Mouse (Mus musculus): ENCODE measurements around the gene Lpin1.

- TF ChIP-seq CTCF (IDR thresholded peaks at IDR 0.05; ENCODE audit: borderline replicate concordance, insufficient read depth, low read depth, low read length) (no peak), POLR2A (IDR thresholded peaks at IDR 0.05; ENCODE audit: borderline replicate concordance, insufficient read depth, low read length) (no peak)
Measured at GRCm38 (mm10) chr12:16539965-16540661, 70.7 kb downstream of the Lpin1 start.

Measured in cerebellum, adult 2 months (tissue).